Mouse (Mus musculus): ENCODE data around the gene Larp6. TPM values are rescaled to one million over a fixed set of nuclear protein-coding genes. Genes with fewer than 3 reads are reported as not detected.
A peak's percentile ranks its signal among the peaks of the same experiment; 100 is the strongest.

Larp6 gene
- total and polyA plus RNA-seq, 2 experiments from 2014 or later = 23.8 to 34.4 TPM

- no peak for DNase-seq
- 53% methylated on average over 6 of the region's 6 CpGs for WGBS
- H3K36me3 ChIP-seq (ENCODE audit: insufficient read depth) = no peaks in the 10 kb centered on the region
- H3K4me1 ChIP-seq (ENCODE audit: insufficient read depth) = 0 out of 2 replicates have a peak, but pooled peaks cover 6% of the 10 kb centered on the region
- TF ChIP-seq CTCF (IDR thresholded peaks at IDR 0.05; ENCODE audit: low read depth) = peak; percentile 16; the same call in 1 of the 2 replicates
- no peaks in the 10 kb centered on the region for H3K9me3 ChIP-seq (ENCODE audit: low read length)
- H3K4me2 ChIP-seq (ENCODE audit: low read depth) = no peak overlapping the region
- no peak for ATAC-seq
- H3K27ac ChIP-seq (ENCODE audit: low read depth, low read length) = no peak overlapping the region
- H3K9ac ChIP-seq = no peak overlapping the region
- no peaks in the 10 kb centered on the region for H3K27me3 ChIP-seq (ENCODE audit: insufficient read depth, low read length)
- no peak overlapping the region for H3K4me3 ChIP-seq (ENCODE audit: low read depth, low read length)
Observed at GRCm38 (mm10) chr9:60746561-60746960, 33.8 kb downstream of the Larp6 start.

DNA sequence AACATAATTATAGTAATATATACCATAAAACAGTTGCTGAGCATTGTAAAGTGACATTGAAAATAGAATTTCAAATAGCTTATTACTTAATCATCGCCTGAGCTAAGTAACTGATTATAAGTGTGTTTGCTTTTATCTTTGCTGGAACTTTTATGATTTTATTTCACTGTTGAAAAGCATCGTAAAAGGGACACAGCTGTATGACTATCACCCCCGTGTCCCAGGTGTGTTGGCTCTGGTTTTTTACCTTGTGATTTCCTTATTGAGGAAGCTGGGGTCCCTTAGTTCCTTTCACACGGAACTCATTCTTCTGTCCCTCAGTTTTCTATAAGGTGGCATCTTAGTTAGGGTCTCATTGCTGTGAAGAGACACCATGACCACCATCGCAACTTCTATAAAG, 34.9 kb downstream of the Larp6 start:
- 0 out of 2 replicates have a peak, but pooled peaks cover 6% of the 10 kb centered on the region for H3K4me1 ChIP-seq (ENCODE audit: insufficient read depth)
- H3K27me3 ChIP-seq (ENCODE audit: insufficient read depth, low read length) = no peaks in the 10 kb centered on the region
- DNase-seq (no peak), ATAC-seq (no peak)
- TF ChIP-seq CTCF (IDR thresholded peaks at IDR 0.05; ENCODE audit: low read depth) = no peak
- WGBS = 93% methylated on average over 5 of the region's 5 CpGs
- H3K36me3 ChIP-seq (ENCODE audit: insufficient read depth) = no peaks in the 10 kb centered on the region
- no peak overlapping the region for H3K4me3 ChIP-seq (ENCODE audit: low read depth, low read length)
- no peak overlapping the region for H3K9ac ChIP-seq
- H3K27ac ChIP-seq (ENCODE audit: low read depth, low read length) = no peak overlapping the region
- no peak overlapping the region for H3K4me2 ChIP-seq (ENCODE audit: low read depth)
- H3K9me3 ChIP-seq (ENCODE audit: low read length) = no peaks in the 10 kb centered on the region

- DNase-seq (no peak), ATAC-seq (no peak)
- Histone ChIP-seq H3K9me3 (ENCODE audit: low read length) (no peaks in the 10 kb centered on the region), H3K4me1 (ENCODE audit: insufficient read depth) (0 out of 2 replicates have a peak, but pooled peaks cover 4% of the 10 kb centered on the region), H3K4me3 (ENCODE audit: low read depth, low read length) (no peak overlapping the region), H3K36me3 (ENCODE audit: insufficient read depth) (no peaks in the 10 kb centered on the region), H3K27ac (ENCODE audit: low read depth, low read length) (no peak overlapping the region), H3K27me3 (ENCODE audit: insufficient read depth, low read length) (no peaks in the 10 kb centered on the region), H3K9ac (no peak overlapping the region), H3K4me2 (ENCODE audit: low read depth) (no peak overlapping the region)
- TF ChIP-seq CTCF (IDR thresholded peaks at IDR 0.05; ENCODE audit: low read depth) = no peak
- WGBS = 69% methylated on average over 2 of the region's 2 CpGs
Observed at GRCm38 (mm10) chr9:60748191-60748590, 35.4 kb downstream of the Larp6 start.

GRCm38 (mm10) chr9:60749105-60749504, 36.3 kb downstream of the Larp6 start:
- no peak for ATAC-seq

GRCm38 (mm10) chr9:60751098-60751497, 38.3 kb downstream of the Larp6 start:
- TF ChIP-seq CTCF (IDR thresholded peaks at IDR 0.05; ENCODE audit: low read depth) = no peak
- Histone ChIP-seq H3K4me2 (ENCODE audit: low read depth) (no peak overlapping the region), H3K27ac (ENCODE audit: low read depth, low read length) (no peak overlapping the region), H3K36me3 (ENCODE audit: insufficient read depth) (no peaks in the 10 kb centered on the region), H3K4me1 (ENCODE audit: insufficient read depth) (no peaks in the 10 kb centered on the region), H3K9ac (no peak overlapping the region), H3K9me3 (ENCODE audit: low read length) (no peaks in the 10 kb centered on the region), H3K27me3 (ENCODE audit: insufficient read depth, low read length) (no peaks in the 10 kb centered on the region), H3K4me3 (ENCODE audit: low read depth, low read length) (no peak overlapping the region)
- DNase-seq (no peak), ATAC-seq (no peak)
- WGBS = 87% methylated on average over 5 of the region's 5 CpGs

More at GRCm38 (mm10) chr9:60749105-60749504, 36.3 kb downstream of the Larp6 start:
- Histone ChIP-seq H3K9ac (no peak overlapping the region), H3K9me3 (ENCODE audit: low read length) (no peaks in the 10 kb centered on the region), H3K27me3 (ENCODE audit: insufficient read depth, low read length) (no peaks in the 10 kb centered on the region), H3K36me3 (ENCODE audit: insufficient read depth) (no peaks in the 10 kb centered on the region), H3K4me1 (ENCODE audit: insufficient read depth) (no peaks in the 10 kb centered on the region), H3K4me3 (ENCODE audit: low read depth, low read length) (no peak overlapping the region), H3K4me2 (ENCODE audit: low read depth) (no peak overlapping the region), H3K27ac (ENCODE audit: low read depth, low read length) (no peak overlapping the region)
- WGBS = 96% methylated on average over 2 of the region's 2 CpGs
- TF ChIP-seq CTCF (IDR thresholded peaks at IDR 0.05; ENCODE audit: low read depth) = peak; percentile 21; the same call in 1 of the 2 replicates
- DNase-seq = no peak

- DNase-seq (no peak), ATAC-seq (no peak)
- WGBS = 57% methylated on average over 6 of the region's 6 CpGs
- Histone ChIP-seq H3K27me3 (ENCODE audit: insufficient read depth, low read length) (no peaks in the 10 kb centered on the region), H3K4me1 (ENCODE audit: insufficient read depth) (no peaks in the 10 kb centered on the region), H3K9ac (no peak overlapping the region), H3K36me3 (ENCODE audit: insufficient read depth) (no peaks in the 10 kb centered on the region), H3K4me2 (ENCODE audit: low read depth) (no peak overlapping the region), H3K4me3 (ENCODE audit: low read depth, low read length) (no peak overlapping the region), H3K27ac (ENCODE audit: low read depth, low read length) (no peak overlapping the region), H3K9me3 (ENCODE audit: low read length) (no peaks in the 10 kb centered on the region)
- TF ChIP-seq CTCF (IDR thresholded peaks at IDR 0.05; ENCODE audit: low read depth) = no peak
Observed at GRCm38 (mm10) chr9:60751971-60752370, 39.2 kb downstream of the Larp6 start.

GRCm38 (mm10) chr9:60752636-60753035, 39.8 kb downstream of the Larp6 start:
- no peaks in the 10 kb centered on the region for H3K4me1 ChIP-seq (ENCODE audit: insufficient read depth)
- H3K9ac ChIP-seq = no peak overlapping the region
- no peak overlapping the region for H3K4me3 ChIP-seq (ENCODE audit: low read depth, low read length)
- H3K27ac ChIP-seq (ENCODE audit: low read depth, low read length) = no peak overlapping the region
- H3K9me3 ChIP-seq (ENCODE audit: low read length) = no peaks in the 10 kb centered on the region
- DNase-seq = no peak
- ATAC-seq = no peak
- no peaks in the 10 kb centered on the region for H3K27me3 ChIP-seq (ENCODE audit: insufficient read depth, low read length)
- H3K36me3 ChIP-seq (ENCODE audit: insufficient read depth) = no peaks in the 10 kb centered on the region
- H3K4me2 ChIP-seq (ENCODE audit: low read depth) = no peak overlapping the region
- TF ChIP-seq CTCF (IDR thresholded peaks at IDR 0.05; ENCODE audit: low read depth) = no peak

All from forebrain, postnatal 0 days (tissue).